Mouse (Mus musculus): ENCODE results near the gene Cdk12. TPM values are rescaled to one million over a fixed set of nuclear protein-coding genes. Genes with fewer than 3 reads are reported as not detected.

Cdk12 gene
- polyA plus RNA-seq, 1 experiment from 2014 or later = 14.6 TPM

DNA sequence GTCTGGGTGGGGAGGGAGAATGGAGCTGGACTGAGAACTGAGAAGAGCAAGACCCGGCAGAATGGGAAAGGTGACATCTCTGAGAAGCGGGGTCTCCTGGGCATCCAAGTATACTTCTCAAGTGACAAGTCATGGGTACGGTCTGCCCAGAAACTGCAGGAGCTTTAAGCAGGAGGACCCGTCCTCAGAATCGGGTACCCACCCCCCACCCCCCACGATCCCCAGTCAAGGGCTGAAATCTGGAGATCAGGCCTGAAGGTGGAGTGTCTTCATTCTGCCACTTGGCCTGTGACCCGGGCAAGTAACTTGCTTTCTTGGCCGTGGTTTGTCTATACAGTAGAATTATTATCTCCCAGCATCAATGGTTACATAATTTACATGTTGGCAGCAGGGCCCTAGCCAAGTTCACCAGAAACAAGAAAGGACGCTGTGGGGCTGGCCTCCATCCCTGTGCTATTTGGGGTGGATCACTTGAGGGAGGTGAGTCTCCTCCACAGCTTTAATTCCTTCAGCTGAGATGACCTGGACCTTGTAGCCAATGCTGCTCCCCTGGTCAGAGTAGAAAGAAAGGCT is 92.2 kb downstream of the Cdk12 start:
- Histone ChIP-seq H3K4me1 (peaks cover 44% of the 10 kb centered on the region), H3K36me3 (no peaks in the 10 kb centered on the region), H3K9me3 (replicated peaks) (no peaks in the 10 kb centered on the region), H3K4me3 (peak overlapping the region; percentile 63), H3K4me2 (replicated peaks) (peak overlapping the region; percentile 93), H3K27ac (peak overlapping the region; percentile 71; the same call in 1 of the 2 replicates), H3K9ac (peak overlapping the region; percentile 80), H3K27me3 (peaks cover 44% of the 10 kb centered on the region)
- ATAC-seq (ENCODE audit: low FRiP score) = no peak; the same call in 1 of the 2 replicates
- WGBS = 7% methylated on average over 9 of the region's 9 CpGs

- 5% methylated on average over 5 of the region's 5 CpGs for WGBS
- H3K9ac ChIP-seq = 0 out of 2 replicates have a peak overlapping the region, but pooled peaks have one; percentile 13
- H3K9me3 ChIP-seq (replicated peaks) = no peaks in the 10 kb centered on the region
- peaks cover 44% of the 10 kb centered on the region for H3K4me1 ChIP-seq
- H3K4me3 ChIP-seq = no peak overlapping the region
- H3K27ac ChIP-seq = no peak overlapping the region
- no peaks in the 10 kb centered on the region for H3K36me3 ChIP-seq
- no peak overlapping the region for H3K4me2 ChIP-seq (replicated peaks)
- ATAC-seq (ENCODE audit: low FRiP score) = no peak
- H3K27me3 ChIP-seq = peaks cover 52% of the 10 kb centered on the region
These were observed 93.4 kb downstream of the Cdk12 start for GRCm38 (mm10) chr11:98296277-98296676.

- Histone ChIP-seq H3K27me3 (peaks cover 57% of the 10 kb centered on the region), H3K4me1 (peaks cover 44% of the 10 kb centered on the region), H3K9me3 (replicated peaks) (no peaks in the 10 kb centered on the region), H3K9ac (no peak overlapping the region), H3K4me3 (no peak overlapping the region), H3K36me3 (no peaks in the 10 kb centered on the region), H3K4me2 (replicated peaks) (no peak overlapping the region), H3K27ac (no peak overlapping the region)
- no peak for ATAC-seq (ENCODE audit: low FRiP score)
- 61% methylated on average over 2 of the region's 2 CpGs for WGBS
These were observed 94.1 kb downstream of the Cdk12 start for GRCm38 (mm10) chr11:98296916-98297315.

GRCm38 (mm10) chr11:98297778-98298177 is 94.9 kb downstream of the Cdk12 start:
- Histone ChIP-seq H3K4me1 (peaks cover 44% of the 10 kb centered on the region), H3K36me3 (no peaks in the 10 kb centered on the region), H3K4me2 (replicated peaks) (no peak overlapping the region), H3K4me3 (no peak overlapping the region), H3K27me3 (peaks cover 58% of the 10 kb centered on the region), H3K9ac (no peak overlapping the region), H3K27ac (no peak overlapping the region), H3K9me3 (replicated peaks) (no peaks in the 10 kb centered on the region)
- no peak for ATAC-seq (ENCODE audit: low FRiP score)
- 16% methylated on average over 7 of the region's 7 CpGs for WGBS

DNA sequence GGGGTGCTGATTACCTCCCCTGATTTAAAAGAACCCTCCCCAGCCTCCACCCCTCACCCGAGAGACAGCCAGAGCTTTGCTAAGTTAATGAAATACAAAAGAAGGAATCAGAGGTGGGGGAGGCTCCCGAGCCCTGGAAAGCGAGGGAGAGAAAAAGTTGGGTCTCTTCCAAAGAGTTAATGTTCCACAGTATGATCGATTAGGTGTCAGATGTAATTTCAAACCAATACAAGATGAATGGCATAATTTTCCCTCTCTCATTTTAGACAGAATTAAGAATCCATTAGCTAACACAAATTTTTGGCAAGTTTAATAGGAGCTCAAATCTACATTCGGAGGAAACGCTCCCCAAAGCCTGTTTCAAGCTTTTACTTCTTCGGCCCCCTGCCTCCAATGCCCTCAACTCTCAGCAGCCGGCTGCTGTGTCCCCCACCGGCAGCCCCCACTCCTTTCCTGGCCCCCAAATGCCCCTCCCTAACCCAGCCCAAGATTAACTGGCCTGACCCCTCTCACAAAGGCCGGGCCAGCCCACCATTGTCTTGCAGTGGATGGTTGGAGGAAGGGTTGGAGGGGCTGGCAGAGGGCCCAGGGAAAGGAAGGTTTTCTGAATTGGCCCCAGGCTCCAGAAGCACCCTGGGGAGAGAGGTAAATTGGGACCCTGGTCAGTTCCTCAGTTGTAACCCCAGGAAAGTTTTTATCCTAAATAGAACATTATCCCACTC is 95.8 kb downstream of the Cdk12 start:
- ATAC-seq (ENCODE audit: low FRiP score) = no peak
- H3K9me3 ChIP-seq (replicated peaks) = no peaks in the 10 kb centered on the region
- H3K4me2 ChIP-seq (replicated peaks) = no peak overlapping the region
- peaks cover 63% of the 10 kb centered on the region for H3K27me3 ChIP-seq
- H3K36me3 ChIP-seq = no peaks in the 10 kb centered on the region
- WGBS = 6% methylated on average over 10 of the region's 10 CpGs
- H3K27ac ChIP-seq = no peak overlapping the region
- no peak overlapping the region for H3K4me3 ChIP-seq
- no peak overlapping the region for H3K9ac ChIP-seq
- peaks cover 44% of the 10 kb centered on the region for H3K4me1 ChIP-seq

- no peak overlapping the region for H3K4me3 ChIP-seq
- H3K9me3 ChIP-seq (replicated peaks) = no peaks in the 10 kb centered on the region
- no peak overlapping the region for H3K27ac ChIP-seq
- H3K36me3 ChIP-seq = no peaks in the 10 kb centered on the region
- peak overlapping the region; percentile 25; the same call in 1 of the 2 replicates for H3K4me2 ChIP-seq (replicated peaks)
- H3K27me3 ChIP-seq = peaks cover 90% of the 10 kb centered on the region
- 1% methylated on average over 26 of the region's 26 CpGs for WGBS
- H3K9ac ChIP-seq = no peak overlapping the region
- ATAC-seq (ENCODE audit: low FRiP score) = no peak
- H3K4me1 ChIP-seq = peaks cover 9% of the 10 kb centered on the region
These were observed 111.0 kb downstream of the Cdk12 start for GRCm38 (mm10) chr11:98313790-98314323.

- Histone ChIP-seq H3K4me3 (no peak overlapping the region), H3K27me3 (peaks cover 99% of the 10 kb centered on the region), H3K9ac (no peak overlapping the region), H3K4me2 (replicated peaks) (no peak overlapping the region), H3K36me3 (no peaks in the 10 kb centered on the region), H3K9me3 (replicated peaks) (no peaks in the 10 kb centered on the region), H3K27ac (no peak overlapping the region), H3K4me1 (peaks cover 16% of the 10 kb centered on the region)
- ATAC-seq (ENCODE audit: low FRiP score) = no peak
- 3% methylated on average over 7 of the region's 7 CpGs for WGBS
These were observed 114.6 kb downstream of the Cdk12 start for GRCm38 (mm10) chr11:98317479-98317878.

DNA sequence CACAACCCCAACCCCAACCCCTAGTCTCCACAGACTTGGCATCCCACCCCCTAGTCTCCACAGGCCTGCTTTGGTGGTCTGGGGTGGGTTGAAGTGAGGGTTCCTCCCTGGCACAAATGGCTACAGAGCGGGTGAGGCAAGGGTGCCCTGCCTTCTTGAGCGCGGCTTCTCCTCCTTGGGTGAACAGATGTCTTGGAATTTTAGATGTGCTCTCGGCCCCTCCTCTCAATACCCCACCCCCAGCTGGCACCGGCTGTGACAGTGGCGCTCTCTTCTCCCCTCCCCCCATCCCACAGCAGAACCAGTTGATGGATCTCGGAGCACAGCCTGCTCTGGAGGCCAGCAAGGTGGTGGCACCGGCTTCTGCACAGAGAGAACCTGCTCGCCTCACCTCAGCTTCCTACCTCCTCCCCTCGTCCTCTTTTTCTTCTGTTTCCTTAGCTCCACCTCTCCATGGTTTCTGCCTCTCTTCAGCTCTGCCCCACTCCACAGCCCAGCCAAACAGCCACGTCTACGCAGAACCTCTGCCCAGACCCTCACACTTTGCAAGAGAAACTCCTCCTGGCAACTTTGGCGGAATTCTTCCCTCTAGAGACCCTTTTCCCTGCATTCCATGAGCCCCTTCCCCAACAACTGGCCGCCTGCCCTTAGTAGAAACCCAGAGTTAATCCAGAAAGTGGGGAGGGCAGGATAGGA is 115.7 kb downstream of the Cdk12 start:
- Histone ChIP-seq H3K4me1 (peaks cover 16% of the 10 kb centered on the region), H3K27me3 (peaks cover 100% of the 10 kb centered on the region), H3K4me2 (replicated peaks) (no peak overlapping the region), H3K36me3 (no peaks in the 10 kb centered on the region), H3K4me3 (no peak overlapping the region; the same call in 1 of the 2 replicates), H3K9ac (no peak overlapping the region), H3K9me3 (replicated peaks) (no peaks in the 10 kb centered on the region), H3K27ac (no peak overlapping the region)
- under 1% methylated on average over 14 of the region's 14 CpGs for WGBS
- no peak for ATAC-seq (ENCODE audit: low FRiP score)

GRCm38 (mm10) chr11:98319120-98319519 is 116.3 kb downstream of the Cdk12 start:
- WGBS = 2% methylated on average over 15 of the region's 15 CpGs
- no peak for ATAC-seq (ENCODE audit: low FRiP score)
- H3K27ac ChIP-seq = no peak overlapping the region
- H3K36me3 ChIP-seq = no peaks in the 10 kb centered on the region
- no peak overlapping the region for H3K9ac ChIP-seq
- no peak overlapping the region for H3K4me3 ChIP-seq
- H3K27me3 ChIP-seq = peaks cover 100% of the 10 kb centered on the region
- no peak overlapping the region for H3K4me2 ChIP-seq (replicated peaks)
- H3K9me3 ChIP-seq (replicated peaks) = no peaks in the 10 kb centered on the region
- peaks cover 13% of the 10 kb centered on the region for H3K4me1 ChIP-seq

GRCm38 (mm10) chr11:98319544-98319943 is 116.7 kb downstream of the Cdk12 start:
- WGBS = 13% methylated on average over 4 of the region's 4 CpGs
- no peak for ATAC-seq (ENCODE audit: low FRiP score)
- Histone ChIP-seq H3K4me1 (peaks cover 13% of the 10 kb centered on the region), H3K9ac (no peak overlapping the region), H3K27ac (no peak overlapping the region), H3K4me3 (no peak overlapping the region), H3K4me2 (replicated peaks) (no peak overlapping the region), H3K36me3 (no peaks in the 10 kb centered on the region), H3K27me3 (peaks cover 100% of the 10 kb centered on the region), H3K9me3 (replicated peaks) (no peaks in the 10 kb centered on the region)

GRCm38 (mm10) chr11:98319944-98320343 is 117.1 kb downstream of the Cdk12 start:
- H3K9ac ChIP-seq = no peak overlapping the region
- H3K36me3 ChIP-seq = no peaks in the 10 kb centered on the region
- H3K9me3 ChIP-seq (replicated peaks) = no peaks in the 10 kb centered on the region
- no peak overlapping the region for H3K4me2 ChIP-seq (replicated peaks)
- WGBS = 3% methylated on average over 2 of the region's 2 CpGs
- H3K27ac ChIP-seq = no peak overlapping the region
- peaks cover 13% of the 10 kb centered on the region for H3K4me1 ChIP-seq
- H3K4me3 ChIP-seq = no peak overlapping the region
- no peak for ATAC-seq (ENCODE audit: low FRiP score)
- H3K27me3 ChIP-seq = peaks cover 100% of the 10 kb centered on the region

DNA sequence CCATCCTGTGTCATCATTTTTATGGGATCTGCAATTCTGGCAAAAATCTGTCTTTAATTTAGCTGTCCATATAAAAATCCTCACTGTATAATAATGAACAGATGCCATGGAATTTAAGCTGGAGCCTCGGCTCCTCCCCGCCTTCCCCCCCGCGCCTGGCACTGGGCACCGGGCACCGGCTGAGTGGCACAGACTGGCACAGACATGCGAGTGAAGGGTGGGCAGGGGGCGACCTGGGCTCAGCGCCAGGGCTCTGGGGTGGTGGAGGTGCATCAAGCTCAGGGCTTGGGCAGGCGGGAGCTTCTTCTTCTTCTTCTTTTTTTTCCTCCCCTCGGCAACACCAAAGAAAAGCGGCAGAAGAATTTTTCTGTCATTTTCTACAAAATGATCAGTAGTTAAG is 117.5 kb downstream of the Cdk12 start:
- WGBS = 7% methylated on average over 12 of the region's 12 CpGs
- no peak overlapping the region for H3K9ac ChIP-seq
- no peak overlapping the region for H3K27ac ChIP-seq

More for the DNA sequence above, 117.5 kb downstream of the Cdk12 start:
- Histone ChIP-seq H3K36me3 (no peaks in the 10 kb centered on the region), H3K4me3 (no peak overlapping the region), H3K27me3 (peaks cover 100% of the 10 kb centered on the region), H3K4me1 (peaks cover 13% of the 10 kb centered on the region), H3K9me3 (replicated peaks) (no peaks in the 10 kb centered on the region), H3K4me2 (replicated peaks) (no peak overlapping the region)
- ATAC-seq (ENCODE audit: low FRiP score) = no peak
